Mouse (Mus musculus) B cell, adult 2 months (primary cell): ENCODE results near the gene Atg2a.
"Not testable (repeated sequence)": the region's sequence is repeated elsewhere in the genome, so short reads cannot be mapped to it uniquely, and the experiment has no call there.

Source experiments
- DNase-seq, 2 experiments: peaks; one replicate each; pipeline ENCODE4 v3.0.0; 2022

Atg2a gene

GRCm38 (mm10) chr19:6276426-6277421 lies 35.3 kb downstream of the Atg2a start, which contains the start of gene Ehd1:
Ehd1 (plus strand) TSS chr19:6276725.
- peak; percentile 98 for DNase-seq

GRCm38 (mm10) chr19:6277661-6278438 lies 36.4 kb downstream of the Atg2a start:
- peak; percentile 80 to 81 for DNase-seq

DNA sequence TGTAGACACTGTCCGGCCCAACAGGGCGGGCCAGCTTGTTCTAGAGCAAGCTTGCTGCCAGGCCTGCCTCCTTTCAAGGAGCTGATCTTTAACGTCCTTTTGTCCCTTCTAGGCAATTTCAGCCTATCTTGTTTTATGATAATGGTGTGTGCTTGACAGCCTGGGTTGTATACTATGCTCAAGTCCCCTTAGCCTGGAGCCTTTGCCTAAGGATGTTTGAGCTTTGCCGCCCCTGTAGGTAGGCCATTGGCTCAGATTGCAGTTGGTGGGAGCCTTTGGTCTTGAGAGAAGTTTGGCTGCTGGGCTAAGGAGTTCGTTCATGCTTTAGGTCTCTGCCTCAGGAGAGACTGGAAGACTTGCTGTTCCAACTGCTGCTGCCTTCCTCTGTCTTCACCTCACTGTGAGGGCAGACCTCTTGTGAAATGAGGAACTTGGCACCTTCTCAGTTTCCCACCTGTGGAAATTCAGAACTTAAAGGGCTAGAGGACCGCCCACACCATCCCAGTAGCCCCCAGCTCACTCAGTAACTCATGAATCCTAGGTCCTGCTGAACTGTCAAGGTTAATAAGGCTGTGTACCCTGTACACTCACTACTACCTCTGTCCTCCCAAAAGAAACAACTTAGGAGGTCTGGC lies 37.1 kb downstream of the Atg2a start:
- no peak for DNase-seq

GRCm38 (mm10) chr19:6279481-6280144 lies 38.1 kb downstream of the Atg2a start:
- DNase-seq: no peak

- DNase-seq: no peak
These were observed 39.1 kb downstream of the Atg2a start for GRCm38 (mm10) chr19:6280554-6280953.

DNA sequence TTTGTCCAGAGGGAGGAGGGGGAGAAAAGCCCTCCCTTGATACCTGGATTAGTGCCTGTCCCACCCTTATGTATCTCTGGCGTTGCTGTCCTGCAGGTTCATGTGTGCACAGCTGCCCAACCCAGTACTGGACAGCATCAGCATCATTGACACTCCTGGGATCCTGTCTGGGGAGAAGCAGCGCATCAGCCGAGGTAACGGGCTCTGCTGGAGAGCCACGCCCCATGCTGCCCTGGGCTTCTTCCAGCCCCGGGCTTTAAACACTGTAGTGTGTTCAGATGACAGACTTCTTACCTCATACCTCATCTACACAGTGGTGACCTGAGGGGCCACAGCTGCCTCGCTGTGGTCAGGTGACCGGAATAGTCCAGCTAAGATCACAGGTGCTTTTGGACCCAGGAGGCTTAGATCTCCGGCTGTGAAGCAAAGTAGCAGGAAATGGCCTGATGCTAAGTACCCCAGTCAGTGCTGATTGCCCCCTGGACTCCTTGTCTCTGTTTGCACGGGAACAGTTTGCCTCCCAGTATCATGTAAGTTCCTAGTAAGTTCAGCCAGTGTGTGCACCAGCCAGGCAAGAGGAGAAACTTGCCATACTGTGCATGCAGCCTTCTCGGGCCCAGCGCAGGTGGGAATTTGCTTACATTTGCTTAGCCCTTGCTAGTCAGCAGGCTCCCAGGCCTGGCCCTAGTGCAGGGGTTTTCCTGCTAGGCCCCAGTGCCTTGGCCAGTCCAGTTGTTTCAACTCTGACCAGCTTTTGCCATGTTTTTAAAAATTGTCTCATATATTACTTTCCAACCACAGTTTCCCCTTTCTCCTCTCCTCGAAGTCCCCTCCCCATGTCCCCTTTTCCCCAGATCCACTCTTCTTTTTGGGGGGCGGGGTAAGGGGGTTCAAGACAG lies 39.9 kb downstream of the Atg2a start:
- no peak for DNase-seq

DNA sequence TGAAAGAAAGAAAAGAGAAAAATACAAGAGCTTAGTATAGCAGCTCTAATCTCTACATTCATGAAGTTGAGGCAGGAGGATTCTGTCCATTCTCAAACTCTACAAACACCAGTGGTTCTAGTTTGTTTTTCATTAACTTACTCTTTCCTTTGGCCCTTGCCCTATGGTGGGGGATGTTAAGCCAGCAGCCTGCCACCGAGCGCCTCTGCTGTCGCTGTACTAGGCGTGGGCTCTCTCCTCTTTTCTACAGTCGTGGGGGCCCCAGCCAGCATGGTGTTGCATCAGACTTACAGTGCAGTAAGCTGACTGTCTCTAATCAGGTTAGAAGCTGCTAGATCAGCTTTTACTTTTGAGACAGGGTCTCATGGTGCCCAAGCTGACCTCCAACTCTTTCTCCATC lies 41.5 kb downstream of the Atg2a start:
- no peak for DNase-seq

DNA sequence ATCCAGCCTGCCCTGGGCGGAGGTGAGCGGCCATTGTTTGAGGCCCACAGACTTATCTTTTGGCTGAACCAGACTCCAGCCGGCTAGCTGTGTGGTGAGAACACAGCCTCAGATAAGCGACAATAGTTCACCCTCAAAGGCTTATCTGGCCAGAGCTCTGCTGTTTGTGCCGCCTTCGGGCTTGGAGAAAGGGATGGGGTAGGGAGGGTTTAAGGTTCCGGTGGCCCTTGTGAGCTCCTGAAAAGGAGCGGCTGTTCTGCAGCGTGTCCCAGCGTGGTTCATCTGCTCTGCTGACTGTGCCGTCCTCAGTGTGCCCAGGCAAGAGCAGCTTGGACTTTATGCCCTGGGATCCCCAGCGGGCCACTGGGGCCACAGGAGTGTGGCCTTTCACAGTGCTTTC lies 43.0 kb downstream of the Atg2a start:
- no peak for DNase-seq

DNA sequence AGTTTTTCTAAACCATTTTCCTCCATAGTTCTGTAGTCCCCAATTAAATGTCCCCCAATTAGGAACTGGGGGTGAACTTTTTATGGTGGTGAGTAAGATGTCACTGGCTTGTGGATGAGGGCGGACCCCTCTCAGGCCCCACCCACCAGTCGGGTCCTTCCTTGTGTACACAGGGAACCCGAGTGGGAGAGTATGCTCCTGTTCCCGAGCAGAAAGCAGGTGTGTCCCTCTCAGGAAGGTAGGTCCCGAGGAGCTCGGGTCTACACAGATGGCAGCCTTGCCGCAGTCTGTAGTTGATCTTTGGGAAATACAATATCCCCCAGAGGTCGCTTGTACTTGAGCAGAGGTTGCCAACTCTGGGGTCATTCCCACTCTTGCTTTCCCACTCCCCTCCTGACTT lies 43.8 kb downstream of the Atg2a start:
- no peak for DNase-seq

- no peak for DNase-seq
These were observed 44.4 kb downstream of the Atg2a start for GRCm38 (mm10) chr19:6285632-6286433.

DNA sequence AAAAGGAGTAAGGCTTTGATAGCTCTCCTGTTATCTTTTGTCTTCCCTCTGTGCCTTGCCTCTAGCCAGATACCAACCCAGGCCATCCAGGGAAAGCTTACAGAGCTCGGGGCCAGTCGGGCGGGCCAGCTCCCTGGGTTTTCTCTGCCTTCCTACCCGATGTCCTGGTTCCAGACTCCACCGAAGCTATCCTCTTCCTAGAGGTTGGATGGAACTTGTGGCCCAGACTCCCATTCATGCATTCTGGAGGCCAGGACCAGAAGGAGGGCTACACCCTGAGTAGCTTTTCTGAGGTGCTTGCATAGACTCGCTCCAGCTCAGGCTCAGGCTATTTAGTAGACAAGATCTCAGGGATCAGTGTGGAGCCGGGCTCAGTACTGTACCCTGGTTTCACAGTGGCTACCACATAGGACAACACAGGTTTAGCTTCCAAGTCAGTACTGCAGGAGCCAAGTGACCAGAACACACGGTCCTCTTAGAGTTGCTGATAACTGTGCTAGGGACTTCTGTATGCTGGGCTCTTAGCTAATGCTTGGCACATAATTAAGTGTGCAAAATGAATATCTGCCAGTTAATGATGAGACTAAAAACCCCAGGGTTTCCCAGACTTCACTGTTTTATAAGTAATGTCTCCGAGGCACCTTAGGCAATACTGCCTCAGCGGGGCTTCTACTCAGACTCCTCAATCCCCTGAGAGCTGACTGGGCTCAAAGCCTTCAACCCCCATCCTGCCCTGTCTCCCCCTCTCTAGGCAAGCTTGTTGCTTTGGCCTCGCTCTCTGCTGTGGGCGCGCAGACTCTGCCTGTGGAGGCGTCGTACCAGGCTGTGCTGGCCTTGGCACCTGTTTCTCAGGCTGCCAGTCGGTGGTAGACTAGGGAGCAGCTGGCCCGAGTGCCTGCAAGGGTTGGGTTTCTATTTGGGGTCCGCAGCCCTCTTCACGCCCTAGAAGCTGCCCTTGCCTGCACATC lies 45.2 kb downstream of the Atg2a start:
- no peak for DNase-seq

DNA sequence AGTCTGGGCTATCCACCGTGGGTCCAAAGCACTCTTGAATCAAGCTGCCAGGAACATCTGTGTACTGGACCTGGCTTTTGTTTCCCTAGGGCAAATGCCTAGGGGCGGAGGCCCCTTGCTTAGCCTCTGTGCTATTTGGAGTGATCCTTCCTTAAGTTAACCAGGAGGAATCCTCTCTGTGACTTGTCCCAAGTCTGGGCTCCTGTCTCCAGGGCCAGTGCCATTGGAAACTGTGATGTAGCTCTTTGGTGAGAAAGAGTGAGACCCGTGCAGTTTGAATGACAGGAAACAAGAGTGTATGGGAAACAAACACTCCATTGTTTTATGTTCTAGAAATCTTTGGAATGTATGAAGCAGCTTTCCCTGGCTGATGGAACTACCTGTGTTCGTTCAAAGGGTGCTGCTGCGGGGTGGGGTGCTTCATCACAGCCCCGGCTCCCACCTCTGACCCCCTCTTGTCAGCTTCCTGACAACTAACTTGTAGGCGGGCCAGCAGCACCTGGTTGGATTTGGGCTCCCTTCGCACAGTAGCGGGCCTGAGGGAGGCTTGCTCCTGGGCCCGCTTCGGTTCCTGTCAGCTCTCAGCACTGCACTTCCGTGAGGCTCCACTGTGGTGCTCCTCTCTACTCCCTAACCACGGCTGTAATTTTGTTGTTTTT lies 46.9 kb downstream of the Atg2a start:
- no peak for DNase-seq

DNA sequence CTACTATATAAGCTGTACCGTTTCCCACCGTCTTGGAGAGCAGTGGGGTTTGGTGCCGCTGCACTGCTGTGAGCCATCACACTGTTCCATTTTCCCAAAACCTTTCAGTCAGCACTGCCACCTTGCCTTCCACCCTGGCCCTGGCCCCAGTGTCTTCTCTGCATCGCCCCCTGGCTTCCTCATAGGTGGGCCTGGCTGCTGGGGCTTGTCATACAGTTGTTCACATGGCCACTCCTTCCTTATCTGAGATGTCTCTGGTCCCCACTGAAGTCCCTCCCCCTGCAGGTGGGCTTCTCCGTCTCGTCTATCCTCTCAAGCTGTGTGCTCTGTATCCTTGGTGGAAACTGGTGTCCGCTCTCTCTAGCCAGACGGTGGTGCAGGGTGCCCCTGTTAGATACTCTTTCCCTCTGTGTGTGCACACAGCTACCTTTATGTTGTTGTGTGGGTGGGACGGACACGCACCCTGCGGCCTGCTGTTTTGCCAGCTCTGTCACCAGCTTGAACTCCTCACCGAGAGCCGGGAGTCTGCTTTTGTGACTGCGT lies 48.3 kb downstream of the Atg2a start:
- no peak for DNase-seq

GRCm38 (mm10) chr19:6290720-6291116 lies 49.2 kb downstream of the Atg2a start:
- not testable (repeated sequence) for DNase-seq

DNA sequence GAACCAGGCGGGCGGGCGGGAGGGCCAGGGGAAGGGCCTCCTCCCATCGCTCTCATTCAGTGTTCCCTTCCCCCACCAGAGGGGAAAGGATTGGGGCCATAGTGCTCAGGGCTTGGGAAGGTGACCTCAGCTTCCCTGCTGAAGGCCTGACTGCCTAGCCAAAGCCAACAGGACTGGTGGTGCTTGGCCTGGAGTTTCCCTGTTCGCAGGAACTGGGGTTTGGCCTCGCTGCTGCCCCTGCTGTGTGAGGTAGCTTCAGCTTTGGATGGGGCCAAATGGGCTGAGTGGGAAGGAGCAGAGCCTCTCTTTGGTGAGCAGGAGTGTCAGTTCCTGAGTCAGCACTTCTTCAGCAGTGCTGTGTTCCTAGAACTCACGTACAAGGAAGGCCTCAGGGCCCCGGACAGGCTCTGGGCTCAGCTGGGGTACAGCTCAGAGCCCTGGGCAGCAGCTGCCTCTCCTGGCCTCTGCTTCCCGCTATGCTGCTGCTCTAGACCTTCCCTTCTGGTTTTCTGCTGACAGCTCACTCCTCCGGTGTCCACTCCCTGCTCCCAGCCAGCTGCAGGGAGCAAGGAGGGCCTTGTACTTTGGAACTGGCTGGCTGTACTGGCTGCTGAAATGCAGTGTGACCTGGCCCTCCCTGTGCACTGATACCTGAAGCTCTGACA lies 49.8 kb downstream of the Atg2a start:
- no peak for DNase-seq

DNA sequence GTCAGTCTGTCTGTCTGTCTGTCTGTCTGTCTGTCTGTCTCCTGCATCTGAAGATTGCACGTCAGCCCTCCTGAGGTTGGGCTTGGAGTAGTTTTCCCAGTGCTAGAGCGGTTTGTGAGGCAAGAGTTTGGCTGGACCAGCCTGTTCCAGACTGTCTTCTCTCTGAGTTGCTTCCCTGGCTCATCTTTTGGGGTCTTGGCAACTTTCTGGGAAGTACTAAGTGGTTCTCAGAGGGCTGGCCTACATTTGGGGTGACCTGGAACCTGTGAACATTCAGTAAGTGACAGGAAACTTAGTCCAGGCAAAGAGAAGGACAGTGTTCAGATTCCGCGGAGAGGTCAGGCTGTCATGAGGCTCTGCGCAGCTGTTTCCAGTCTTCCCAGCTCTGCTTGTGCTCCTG lies 50.8 kb downstream of the Atg2a start:
- no peak for DNase-seq

DNA sequence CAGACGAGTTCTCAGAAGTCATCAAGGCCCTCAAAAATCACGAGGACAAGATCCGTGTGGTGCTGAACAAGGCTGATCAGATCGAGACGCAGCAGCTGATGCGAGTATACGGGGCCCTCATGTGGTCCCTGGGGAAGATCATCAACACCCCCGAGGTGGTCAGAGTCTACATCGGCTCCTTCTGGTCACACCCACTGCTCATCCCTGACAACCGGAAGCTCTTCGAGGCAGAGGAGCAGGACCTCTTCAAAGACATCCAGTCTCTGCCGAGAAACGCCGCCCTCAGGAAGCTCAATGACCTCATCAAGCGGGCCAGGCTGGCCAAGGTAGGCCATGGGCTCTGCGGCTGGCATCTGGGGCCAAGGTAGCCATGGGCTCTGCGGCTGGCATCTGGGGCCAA lies 52.8 kb downstream of the Atg2a start:
- no peak for DNase-seq
